Mouse (Mus musculus) CH12.LX (cell line): ENCODE data around the gene Ubb.

Experiments
- CTCF ChIP-seq, 2 experiments: IDR thresholded peaks in 1 of 2; conservative IDR thresholded peaks in 1 of 2; 2 replicates each; pipeline ENCODE4 v1.5.1; 2011 to 2012; ENCODE audit warnings: low read depth in 2 of 2, low read length in 2 of 2, improper control_type of control experiment in 1 of 2, inconsistent platforms in 1 of 2, mild to moderate bottlenecking in 1 of 2, moderate library complexity in 1 of 2
- UBTF ChIP-seq: IDR thresholded peaks from 2 replicates; pipeline ENCODE4 v1.6.1; 2012; ENCODE audit warnings: low read depth, mild to moderate bottlenecking, inconsistent platforms, low read length, improper control_type of control experiment, moderate library complexity

DNA sequence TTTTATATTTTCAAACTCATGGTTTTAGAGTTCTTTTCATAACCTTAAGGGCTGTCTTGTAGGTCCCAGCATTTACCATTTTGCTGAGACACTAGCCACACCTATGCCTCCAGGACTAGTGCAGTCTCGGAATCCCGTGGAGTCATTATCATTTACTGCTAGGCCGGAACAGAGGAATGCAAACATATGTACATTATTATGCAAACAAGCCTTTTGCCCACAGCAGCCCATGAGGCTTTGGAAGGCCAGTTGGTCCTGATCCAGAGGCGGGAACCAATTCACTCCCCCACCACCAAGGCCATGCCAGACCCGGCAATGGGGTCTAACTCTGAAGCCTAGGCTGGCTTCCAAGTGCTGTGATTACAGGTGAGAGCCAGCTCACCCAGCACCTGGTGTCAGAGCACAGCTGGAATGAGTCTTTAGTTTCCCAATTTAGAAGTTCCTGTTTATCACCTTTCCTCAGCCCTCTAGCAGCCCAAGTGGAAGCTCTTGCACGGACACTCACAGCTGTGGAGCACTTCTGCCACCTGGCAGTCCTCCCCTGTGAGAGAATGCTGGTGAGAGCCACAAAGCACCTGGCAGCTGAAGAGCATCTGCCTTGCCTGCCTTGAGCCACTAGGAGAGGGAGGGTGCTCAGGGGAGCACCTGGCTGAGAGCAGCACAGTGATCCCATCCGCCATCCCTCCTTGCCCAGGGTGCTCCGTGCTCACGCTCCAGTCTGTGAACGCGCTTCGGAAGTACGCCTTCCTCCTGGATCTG, 39.3 kb upstream of the Ubb start:
- no peak for TF ChIP-seq UBTF
- no peak for TF ChIP-seq CTCF (conservative IDR thresholded peaks at IDR 0.05 in 1 of 2, IDR thresholded peaks at IDR 0.05 in 1 of 2; ENCODE audit: low read depth in 2 of 2, low read length in 2 of 2)
